Mouse (Mus musculus): ENCODE results near the gene 1700093K21Rik.
"Not testable (repeated sequence)": the region's sequence is repeated elsewhere in the genome, so short reads cannot be mapped to it uniquely, and the experiment has no call there.

The 1700093K21Rik gene

DNA sequence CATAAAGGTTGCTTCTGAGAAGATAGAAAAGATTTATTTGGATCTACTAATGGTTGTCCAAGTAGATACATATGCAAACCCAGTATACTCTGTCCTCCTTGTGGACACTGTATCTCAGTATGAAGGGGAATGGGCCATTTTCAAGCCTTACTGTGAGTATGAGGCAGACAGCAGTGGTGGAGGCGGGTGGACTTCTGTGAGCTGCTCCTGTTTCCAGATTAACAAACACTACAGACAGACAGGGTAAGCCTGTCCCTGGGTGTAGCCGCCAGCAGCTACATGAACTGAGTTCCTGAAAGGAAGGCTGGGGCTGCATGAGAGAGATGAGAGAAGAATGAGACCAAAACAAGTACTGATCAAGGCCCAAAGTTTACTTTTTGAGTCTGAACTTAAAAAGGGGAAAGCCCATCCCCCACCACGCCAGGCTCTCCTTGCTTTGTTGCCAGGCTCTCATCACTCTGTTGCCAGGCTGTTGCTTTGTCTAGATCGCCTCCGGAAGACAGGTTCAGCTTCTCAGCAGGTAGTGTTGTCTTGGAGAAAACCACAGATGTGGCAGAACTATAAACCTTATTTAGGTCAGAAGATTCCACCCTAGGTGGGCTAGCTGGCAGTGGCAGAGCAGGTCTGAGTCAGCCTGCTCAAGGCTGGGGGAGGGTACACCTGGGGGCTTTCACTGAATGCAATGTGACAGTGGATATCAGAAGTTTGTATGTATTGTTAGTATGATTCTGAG lies at the start of gene 1700093K21Rik:
TSS of gene 1700093K21Rik (minus strand) at position 683 of the 733 bp plus-strand sequence.
- peak in 1 of 2 experiments; percentile 15 for DNase-seq (ENCODE audit: low spot score in 2 of 2)

DNA sequence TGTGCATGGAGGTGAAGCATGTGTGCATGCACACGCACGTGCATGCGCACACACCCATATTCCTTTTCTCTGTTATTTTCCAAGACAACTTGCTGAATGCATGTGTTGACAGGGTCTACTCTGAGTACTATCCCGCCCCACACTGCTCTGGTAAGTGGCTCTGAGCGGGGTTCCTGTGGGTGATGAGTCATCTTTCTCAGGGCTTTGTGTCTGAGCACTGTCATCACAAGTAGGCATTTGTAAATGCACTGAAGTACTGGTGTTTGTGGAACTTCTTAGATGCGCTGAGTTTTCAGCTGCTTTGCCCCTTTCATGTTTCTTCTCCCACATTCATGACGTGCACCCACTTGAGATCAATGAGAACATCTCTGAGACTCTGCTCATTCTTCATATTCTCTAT lies 49.2 kb upstream of the 1700093K21Rik start:
- no peak for DNase-seq (ENCODE audit: low spot score in 2 of 2)

DNA sequence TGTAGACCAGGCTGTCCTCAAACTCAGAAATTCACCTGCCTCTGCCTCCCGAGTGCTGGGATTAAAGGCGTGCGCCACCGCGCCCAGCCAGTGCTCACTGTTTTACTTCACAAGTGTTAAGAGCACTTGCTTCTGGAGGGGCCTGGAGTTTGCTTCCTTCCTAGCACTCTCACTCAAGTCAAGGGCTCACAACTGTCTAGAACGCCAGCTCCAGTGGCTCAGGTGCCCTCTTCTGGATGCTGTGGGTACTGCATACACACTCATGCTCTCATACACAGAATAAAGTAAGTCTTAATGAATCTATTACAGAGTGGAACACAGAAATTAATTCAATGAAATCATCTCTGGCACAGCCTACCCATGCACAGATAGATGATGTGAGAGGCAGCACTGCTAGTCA lies 44.8 kb upstream of the 1700093K21Rik start:
- peak; percentile 76 to 89 for DNase-seq (ENCODE audit: low spot score in 2 of 2)

DNA sequence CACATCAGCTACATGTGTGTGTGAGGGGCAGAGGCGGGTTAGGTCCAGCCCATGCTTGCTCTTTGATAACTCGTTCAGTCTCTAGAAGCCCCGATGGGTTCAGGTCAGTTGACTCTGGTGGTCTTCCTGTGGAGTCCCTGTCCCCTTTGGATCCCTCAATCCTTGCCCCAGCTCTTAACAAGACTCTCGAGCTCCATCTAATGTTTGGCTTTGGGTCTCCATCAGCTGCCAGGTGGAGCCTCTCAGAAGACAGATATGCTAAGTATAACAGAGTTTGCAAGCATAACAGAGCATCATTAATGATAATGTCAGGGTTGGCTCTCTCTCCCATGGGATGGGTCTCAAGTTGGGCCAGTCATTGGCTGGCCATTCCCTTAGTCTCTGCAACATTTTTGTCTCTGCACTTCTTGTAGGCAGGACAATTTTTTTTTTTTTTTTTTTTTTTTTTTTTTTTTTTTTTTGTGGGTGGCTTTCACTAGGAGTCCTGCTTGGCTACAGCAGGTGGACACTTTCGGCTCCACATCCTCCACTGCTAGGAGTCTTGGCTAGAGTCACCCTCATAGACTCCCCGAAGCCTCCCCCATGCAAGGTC lies 36.2 kb upstream of the 1700093K21Rik start:
- DNase-seq (ENCODE audit: low spot score in 2 of 2) = no peak

DNA sequence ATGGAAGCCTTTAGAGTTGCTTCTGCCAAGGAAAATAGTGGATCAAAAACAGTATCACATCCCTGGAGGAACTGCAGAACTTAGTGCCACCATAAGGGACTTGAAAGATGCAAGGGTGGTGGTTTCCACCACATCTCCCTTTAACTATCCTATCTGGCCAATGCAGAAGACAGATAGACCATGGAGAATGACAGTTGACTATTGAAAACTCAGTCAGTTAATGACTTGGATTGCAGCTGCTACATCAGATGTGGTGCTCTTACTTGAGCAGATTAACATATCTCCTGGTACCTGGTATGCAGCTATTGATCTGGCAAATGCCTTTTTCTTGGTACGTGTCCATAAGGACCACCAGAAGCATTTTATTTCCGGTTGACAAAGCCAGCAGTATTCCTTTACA lies 16.5 kb upstream of the 1700093K21Rik start:
- DNase-seq (ENCODE audit: low spot score in 2 of 2) = no peak

DNA sequence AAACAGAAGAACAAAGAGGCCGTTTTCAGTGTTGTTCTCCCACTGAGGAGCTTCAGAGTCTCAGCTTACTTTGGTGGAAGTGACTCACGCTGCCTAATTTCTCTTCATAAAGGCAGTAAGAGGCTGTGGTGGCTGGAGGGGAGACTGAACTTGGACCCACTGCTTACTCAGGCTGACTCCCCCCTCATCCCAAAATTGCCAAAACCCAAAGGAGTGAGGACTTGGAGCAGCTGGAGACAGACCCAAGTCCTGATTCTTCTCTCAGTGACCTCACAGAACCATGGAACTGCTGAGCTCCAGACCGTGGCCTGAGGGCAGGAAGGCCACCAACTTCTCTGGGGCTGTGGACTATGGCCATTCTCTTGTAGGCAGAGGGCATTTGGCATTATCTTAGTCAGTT lies 2.0 kb downstream of the 1700093K21Rik start:
- DNase-seq (ENCODE audit: low spot score in 2 of 2) = no peak

DNA sequence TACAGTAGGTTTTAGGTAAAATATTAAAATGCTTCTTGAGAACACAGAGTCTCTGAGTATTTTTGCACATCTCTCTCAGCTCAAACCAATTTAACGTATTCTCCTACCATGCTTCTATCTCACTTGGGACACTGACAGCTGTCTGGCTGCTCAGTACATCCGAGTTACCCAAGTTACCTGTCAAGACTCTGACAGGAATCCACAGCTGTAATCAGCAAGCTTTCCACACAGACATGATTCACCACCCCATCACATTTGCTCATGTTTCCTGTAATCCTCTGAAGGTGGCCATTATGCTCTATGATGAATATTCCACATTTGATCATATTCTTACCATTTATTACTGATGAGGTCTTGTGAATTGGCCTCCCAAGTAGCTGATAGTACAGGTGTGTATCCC lies 5.6 kb downstream of the 1700093K21Rik start:
- no peak for DNase-seq (ENCODE audit: low spot score in 2 of 2)

DNA sequence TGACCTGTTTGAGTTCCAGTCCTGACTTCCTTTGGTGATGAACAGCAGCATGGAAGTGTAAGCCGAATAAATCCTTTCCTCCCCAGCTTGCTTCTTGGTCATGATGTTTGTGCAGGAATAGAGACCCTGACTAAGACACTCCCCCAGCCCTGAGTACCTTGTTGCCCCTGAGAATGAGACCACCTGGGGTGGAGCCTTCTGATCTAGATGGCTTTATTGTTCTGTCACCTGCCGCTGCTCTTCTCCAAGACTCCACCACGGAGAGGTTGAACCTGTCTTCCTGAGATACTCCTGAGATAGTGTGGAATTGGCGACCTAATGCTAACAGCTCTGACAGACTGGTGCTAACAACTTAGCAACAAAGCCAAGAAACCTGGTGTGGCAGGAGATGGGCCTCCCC lies 6.2 kb downstream of the 1700093K21Rik start:
- not testable (repeated sequence) for DNase-seq (ENCODE audit: low spot score in 2 of 2)

DNA sequence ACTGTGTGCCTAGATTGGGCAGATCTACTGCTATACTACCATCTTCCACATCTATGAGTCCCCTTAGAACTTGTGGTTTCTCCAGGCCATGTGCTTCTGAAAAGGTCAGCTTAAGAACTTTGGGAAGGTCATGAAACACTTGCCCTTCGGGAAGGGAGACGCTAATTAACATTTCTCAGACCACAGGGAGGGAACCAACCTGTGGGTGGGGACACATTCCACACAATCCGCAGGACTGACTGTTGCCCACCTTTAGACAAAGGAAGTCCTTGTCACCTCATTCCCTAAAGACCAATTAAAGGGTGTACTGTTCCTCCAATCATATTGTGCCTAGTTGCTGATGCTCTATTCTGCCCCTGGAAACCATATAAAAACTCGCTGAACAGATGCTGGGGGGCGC lies 16.2 kb downstream of the 1700093K21Rik start:
- DNase-seq (ENCODE audit: low spot score in 2 of 2) = not testable (repeated sequence)

DNA sequence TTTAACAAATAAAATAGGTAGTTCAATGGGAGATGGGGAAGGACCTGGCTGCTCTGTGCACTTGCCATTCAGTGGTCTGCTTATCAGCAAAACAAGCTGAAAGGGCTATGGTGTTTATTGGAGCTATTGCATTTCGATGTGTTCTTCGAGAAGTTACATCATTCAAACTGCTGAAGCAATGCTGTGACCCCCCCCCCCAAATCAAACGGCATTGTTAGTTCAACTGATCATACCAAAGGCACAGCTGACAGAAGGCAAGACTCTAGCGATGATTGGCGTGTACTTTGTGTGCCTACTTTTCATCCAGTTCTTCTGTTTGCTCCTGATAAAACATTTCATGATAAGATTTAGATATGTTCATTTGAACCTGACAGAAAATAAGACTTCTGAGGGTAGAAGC lies 22.3 kb downstream of the 1700093K21Rik start:
- DNase-seq (ENCODE audit: low spot score in 2 of 2) = no peak

DNA sequence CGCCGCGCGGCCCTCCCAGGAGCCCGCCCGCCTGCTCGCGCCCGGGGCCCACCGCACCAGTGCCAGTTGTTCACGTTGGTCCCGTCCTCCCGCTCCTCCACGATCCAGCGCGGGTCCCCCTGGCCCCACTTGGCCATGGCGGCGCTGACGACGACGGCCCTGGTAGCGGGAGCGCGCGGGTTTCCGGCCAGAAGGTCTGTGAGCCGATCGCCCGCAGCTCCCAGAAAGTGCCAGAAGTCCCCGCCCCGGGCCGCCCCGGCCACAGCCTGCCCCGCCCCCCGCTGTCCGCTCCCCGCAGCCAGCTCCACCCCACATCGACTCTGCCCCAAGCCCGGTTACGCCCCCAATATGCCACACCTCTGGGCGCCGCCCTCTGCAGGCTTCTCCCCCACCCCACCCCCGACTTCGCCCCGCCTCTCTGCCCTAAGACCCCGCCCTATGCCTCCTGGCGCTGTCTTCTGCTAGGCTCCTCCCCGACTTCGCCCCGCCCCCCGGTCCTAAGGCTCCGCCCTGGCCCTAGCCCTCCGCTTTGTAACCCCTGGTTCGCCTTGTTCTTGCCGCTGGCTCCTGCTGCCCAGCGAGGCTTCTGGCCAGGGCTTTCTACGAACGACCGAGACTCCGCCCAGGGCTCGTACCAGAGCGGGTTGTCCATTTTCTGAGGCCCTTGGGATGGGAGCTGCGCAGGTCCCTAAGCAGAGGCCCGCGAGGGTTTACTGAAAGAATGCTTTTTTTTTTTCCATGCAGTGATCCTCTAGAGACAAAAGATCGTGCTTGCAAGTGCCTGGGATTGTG lies 23.0 kb downstream of the 1700093K21Rik start, which contains the start of gene Ahsa2:
TSS of gene Ahsa2 (minus strand) at position 313 of the 792 bp plus-strand sequence.
- peak; percentile 93 to 94 for DNase-seq (ENCODE audit: low spot score in 2 of 2)

DNA sequence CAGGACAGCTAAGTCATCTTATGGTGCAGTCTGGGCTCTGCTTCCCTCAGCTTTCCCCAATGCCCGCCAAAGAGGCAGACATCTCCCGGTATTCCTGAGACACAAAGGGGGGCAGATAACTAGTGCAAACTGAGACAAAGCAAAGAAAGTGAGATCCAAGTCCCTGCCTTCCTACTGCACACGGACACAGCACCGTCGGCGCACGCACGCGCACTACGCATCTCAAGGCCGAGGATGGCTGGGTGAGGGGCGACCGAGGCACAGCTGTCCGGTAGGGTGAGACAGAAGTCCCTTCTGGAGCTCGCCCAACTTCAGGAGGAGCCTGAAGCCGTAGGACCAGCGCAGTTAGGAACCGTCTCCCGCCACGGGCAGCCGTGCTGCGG lies 23.6 kb downstream of the 1700093K21Rik start:
- DNase-seq (ENCODE audit: low spot score in 2 of 2) = peak; percentile 64 to 65

DNA sequence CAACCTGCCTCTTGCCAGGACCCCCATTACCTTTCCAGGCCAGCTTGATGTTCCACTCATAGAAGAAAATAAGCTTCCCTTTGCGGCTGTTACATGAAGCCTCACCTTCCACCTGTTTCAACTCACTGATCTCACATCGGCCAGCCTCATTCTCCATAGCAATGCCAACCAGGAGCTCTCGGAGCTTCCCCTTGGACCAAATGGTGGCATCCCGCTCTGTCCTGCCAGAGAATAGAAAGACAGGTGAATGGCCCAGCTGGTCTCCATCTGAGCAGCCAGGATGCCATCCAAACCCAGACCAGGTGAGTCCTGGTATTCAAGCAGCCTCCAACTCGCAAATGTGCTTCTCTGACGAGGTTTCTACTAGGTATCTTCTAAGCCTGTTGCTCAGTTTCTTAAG lies 24.3 kb downstream of the 1700093K21Rik start:
- DNase-seq (ENCODE audit: low spot score in 2 of 2) = no peak

DNA sequence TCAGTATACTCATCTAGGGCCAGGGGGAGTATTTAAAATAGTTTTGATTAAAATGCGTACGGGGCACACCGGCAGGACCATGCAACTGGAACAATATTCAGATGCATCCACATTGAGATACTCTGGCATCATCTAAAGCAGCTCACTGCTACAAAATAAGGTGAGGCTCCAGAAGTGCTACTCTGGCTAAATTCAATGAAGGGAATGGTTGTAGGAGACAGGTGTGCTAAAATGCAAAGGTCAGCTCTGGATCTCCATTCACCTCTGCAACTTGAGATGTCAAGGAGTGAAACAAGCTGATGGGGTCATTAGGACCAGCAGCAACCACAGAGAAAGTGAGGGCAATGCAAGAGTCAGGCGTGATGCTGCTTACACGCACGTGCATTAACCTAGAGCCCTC lies 25.7 kb downstream of the 1700093K21Rik start:
- no peak for DNase-seq (ENCODE audit: low spot score in 2 of 2)

DNA sequence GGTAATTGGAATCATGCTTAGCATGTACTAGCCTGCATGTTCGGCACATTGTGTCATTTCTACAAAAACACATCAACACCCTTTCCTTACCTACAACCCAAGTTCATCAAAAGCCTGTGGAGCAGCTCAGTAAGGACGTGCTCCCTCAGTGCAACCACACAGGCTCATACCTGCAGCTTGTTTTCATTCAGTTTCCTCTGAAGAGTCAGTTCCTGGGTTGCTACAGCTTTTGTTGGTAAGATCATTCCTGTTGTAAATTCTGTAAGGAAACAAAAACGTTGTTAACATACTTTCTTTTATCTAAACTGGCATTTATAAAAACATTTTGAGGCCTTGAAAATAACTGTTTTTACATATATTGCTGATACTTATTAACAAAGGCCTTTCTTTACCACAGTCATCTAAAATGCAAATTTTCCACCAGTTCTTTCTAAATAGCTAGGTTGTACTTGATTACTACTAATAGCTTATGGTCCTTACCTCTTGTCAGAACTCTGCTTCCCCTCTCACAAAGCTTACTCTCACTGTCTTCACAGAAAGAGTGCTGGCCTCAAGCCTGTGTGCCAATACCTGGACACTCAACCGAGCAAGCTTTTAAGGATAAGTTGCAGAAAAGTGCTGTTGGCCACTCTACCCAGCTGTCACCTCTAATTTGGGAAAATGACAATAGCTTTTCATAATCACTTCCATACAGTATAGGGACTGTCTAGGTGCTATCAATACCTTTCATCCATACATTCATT lies 28.7 kb downstream of the 1700093K21Rik start:
- no peak for DNase-seq (ENCODE audit: low spot score in 2 of 2)

DNA sequence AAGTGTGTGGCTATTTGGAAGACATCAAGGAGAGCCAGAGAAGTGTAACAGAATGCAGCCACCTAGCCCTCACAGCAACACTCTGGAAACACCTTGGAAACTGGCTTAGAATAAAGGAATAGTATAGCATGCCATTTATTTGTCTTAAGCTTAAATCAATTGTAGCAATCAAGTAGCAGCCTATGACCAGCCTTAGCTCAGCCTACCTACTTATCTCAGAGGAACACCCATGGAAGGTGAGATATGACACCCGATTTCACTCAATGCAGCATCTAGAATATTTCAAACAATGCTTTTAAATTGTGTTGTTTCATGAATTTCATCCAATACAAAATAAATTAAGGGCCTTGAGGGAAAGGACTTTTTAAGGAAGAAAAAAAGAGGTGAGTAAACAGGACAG lies 31.0 kb downstream of the 1700093K21Rik start:
- no peak for DNase-seq (ENCODE audit: low spot score in 2 of 2)
